Mouse (Mus musculus) ovary, postnatal 10 days (tissue): ENCODE data around the gene Cxadr.

Source experiments
- DNase-seq: peaks from one replicate; pipeline ENCODE4 v3.0.0; 2022; ENCODE audit warnings: low spot score

The Cxadr gene

GRCm38 (mm10) chr16:78301183-78301830, at the start of gene Cxadr:
TSS of gene Cxadr (plus strand) at chr16:78301489.
- peak; percentile 31 for DNase-seq

GRCm38 (mm10) chr16:78258989-78259388, 42.3 kb upstream of the Cxadr start:
- DNase-seq = no peak

GRCm38 (mm10) chr16:78260070-78260879, 41.0 kb upstream of the Cxadr start:
- no peak for DNase-seq

GRCm38 (mm10) chr16:78261520-78261919, 39.8 kb upstream of the Cxadr start:
- no peak for DNase-seq

- DNase-seq = no peak
Observed at GRCm38 (mm10) chr16:78264442-78265150, 36.7 kb upstream of the Cxadr start.

- no peak for DNase-seq
Observed at GRCm38 (mm10) chr16:78265151-78265590, 36.1 kb upstream of the Cxadr start.

- DNase-seq = no peak
Observed at GRCm38 (mm10) chr16:78265826-78266225, 35.5 kb upstream of the Cxadr start.

- DNase-seq = no peak
Observed at GRCm38 (mm10) chr16:78267453-78267852, 33.8 kb upstream of the Cxadr start.

GRCm38 (mm10) chr16:78268167-78268566, 33.1 kb upstream of the Cxadr start:
- no peak for DNase-seq

- no peak for DNase-seq
Observed at GRCm38 (mm10) chr16:78274825-78275455, 26.3 kb upstream of the Cxadr start.

- no peak for DNase-seq
Observed at GRCm38 (mm10) chr16:78277567-78277966, 23.7 kb upstream of the Cxadr start.

- no peak for DNase-seq
Observed at GRCm38 (mm10) chr16:78280093-78280881, 21.0 kb upstream of the Cxadr start.

GRCm38 (mm10) chr16:78283231-78283630, 18.1 kb upstream of the Cxadr start:
- no peak for DNase-seq

- DNase-seq = no peak
Observed at GRCm38 (mm10) chr16:78294051-78294450, 7.2 kb upstream of the Cxadr start.

- no peak for DNase-seq
Observed at GRCm38 (mm10) chr16:78294606-78295275, 6.5 kb upstream of the Cxadr start.

GRCm38 (mm10) chr16:78295601-78296000, 5.7 kb upstream of the Cxadr start:
- DNase-seq = no peak

- DNase-seq = no peak
Observed at GRCm38 (mm10) chr16:78296114-78296513, 5.2 kb upstream of the Cxadr start.

GRCm38 (mm10) chr16:78301831-78302677, 765 bp downstream of the Cxadr start:
- DNase-seq = peak; percentile 13

GRCm38 (mm10) chr16:78302678-78303050, 1.4 kb downstream of the Cxadr start:
- DNase-seq = no peak

GRCm38 (mm10) chr16:78305606-78306100, 4.4 kb downstream of the Cxadr start:
- no peak for DNase-seq
